Mouse (Mus musculus) testis, adult 2 months (tissue): ENCODE data around the gene Kel. TPM values are rescaled to one million over a fixed set of nuclear protein-coding genes. Genes with fewer than 3 reads are reported as not detected.

Experiments
- H3K27ac ChIP-seq: fragments of 200-500 bp; 2 replicates; pipeline ENCODE4 v1.5.1; 2012; ENCODE audit warnings: low read depth, low read length; ENCODE audit not compliant: control insufficient read depth, insufficient read depth
- H3K27me3 ChIP-seq: fragments of 200-500 bp; 2 replicates; pipeline ENCODE4 v1.6.1; 2012; ENCODE audit warnings: mild to moderate bottlenecking, low read length, moderate library complexity; ENCODE audit not compliant: control insufficient read depth, insufficient read depth
- H3K36me3 ChIP-seq: fragments of 200-500 bp; 2 replicates; pipeline ENCODE4 v1.6.1; 2012; ENCODE audit warnings: mild to moderate bottlenecking, low read length; ENCODE audit not compliant: control insufficient read depth, insufficient read depth
- H3K4me1 ChIP-seq: fragments of 200-500 bp; 2 replicates; pipeline ENCODE4 v1.6.1; 2012; ENCODE audit warnings: low read length; ENCODE audit not compliant: control insufficient read depth, insufficient read depth
- H3K4me3 ChIP-seq: fragments of 200-500 bp; 2 replicates; pipeline ENCODE4 v1.5.1; 2012; ENCODE audit warnings: low read depth, mild to moderate bottlenecking, low read length, moderate library complexity, mixed read lengths; ENCODE audit not compliant: control insufficient read depth
- CTCF ChIP-seq: fragments of 200-500 bp; IDR thresholded peaks from 2 replicates; pipeline ENCODE4 v1.5.1; 2012; ENCODE audit warnings: low read depth, mild to moderate bottlenecking, inconsistent platforms, low read length, moderate library complexity; ENCODE audit not compliant: control insufficient read depth, insufficient read depth, insufficient replicate concordance
- POLR2A ChIP-seq: fragments of 200-500 bp; IDR thresholded peaks from 2 replicates; pipeline ENCODE4 v1.6.1; 2012; ENCODE audit warnings: low read depth, mild to moderate bottlenecking, inconsistent platforms, low read length, moderate library complexity; ENCODE audit not compliant: control insufficient read depth
- polyA plus RNA-seq: library from polyadenylated mRNA; depleted of rRNA; stranded (reverse); fragments of >200 nt; gene quantifications from 2 replicates; pipeline ENCODE4 v1.2.3, GENCODE M21; 2012; rRNA removed

The Kel gene
- polyA plus RNA-seq: 1.2 and 3.4 TPM in 2 replicates

- no peaks in the 10 kb centered on the region for H3K36me3 ChIP-seq
- H3K27me3 ChIP-seq: no peaks in the 10 kb centered on the region
- no peak for TF ChIP-seq CTCF
- TF ChIP-seq POLR2A: no peak
- H3K4me1 ChIP-seq: no peaks in the 10 kb centered on the region
- no peak within 1 kb of the TSS for H3K4me3 ChIP-seq
- no peak within 1 kb of the TSS for H3K27ac ChIP-seq
These were observed at the start of gene Kel for GRCm38 (mm10) chr6:41704123-41704522. TSS of gene Kel (minus strand) at chr6:41704339.

- Histone ChIP-seq H3K27me3 (no peaks in the 10 kb centered on the region), H3K36me3 (no peaks in the 10 kb centered on the region), H3K27ac (no peak overlapping the region), H3K4me1 (no peaks in the 10 kb centered on the region), H3K4me3 (no peak overlapping the region)
- TF ChIP-seq CTCF (no peak), POLR2A (no peak)
These were observed 40.7 kb upstream of the Kel start for GRCm38 (mm10) chr6:41744664-41745392.

GRCm38 (mm10) chr6:41741101-41741500 lies 37.0 kb upstream of the Kel start:
- Histone ChIP-seq H3K27me3 (no peaks in the 10 kb centered on the region), H3K36me3 (no peaks in the 10 kb centered on the region), H3K4me1 (no peaks in the 10 kb centered on the region), H3K4me3 (no peak overlapping the region), H3K27ac (no peak overlapping the region)
- no peak for TF ChIP-seq CTCF

- H3K36me3 ChIP-seq: no peaks in the 10 kb centered on the region
- no peak overlapping the region for H3K27ac ChIP-seq
- H3K4me3 ChIP-seq: no peak overlapping the region
- H3K27me3 ChIP-seq: no peaks in the 10 kb centered on the region
- TF ChIP-seq POLR2A (no peak), CTCF (no peak)
- no peaks in the 10 kb centered on the region for H3K4me1 ChIP-seq
These were observed 30.8 kb upstream of the Kel start for GRCm38 (mm10) chr6:41734719-41735470.

GRCm38 (mm10) chr6:41727989-41728609 lies 24.0 kb upstream of the Kel start:
- Histone ChIP-seq H3K4me1 (no peaks in the 10 kb centered on the region), H3K27ac (no peak overlapping the region), H3K36me3 (no peaks in the 10 kb centered on the region), H3K4me3 (no peak overlapping the region), H3K27me3 (no peaks in the 10 kb centered on the region)
- TF ChIP-seq POLR2A (no peak), CTCF (no peak)

GRCm38 (mm10) chr6:41721430-41721829 lies 17.3 kb upstream of the Kel start:
- Histone ChIP-seq H3K27me3 (no peaks in the 10 kb centered on the region), H3K36me3 (no peaks in the 10 kb centered on the region), H3K4me3 (no peak overlapping the region), H3K27ac (no peak overlapping the region), H3K4me1 (no peaks in the 10 kb centered on the region)
- TF ChIP-seq CTCF: no peak
- TF ChIP-seq POLR2A: no peak

GRCm38 (mm10) chr6:41710281-41710680 lies 6.1 kb upstream of the Kel start:
- H3K27me3 ChIP-seq: no peaks in the 10 kb centered on the region
- H3K4me1 ChIP-seq: no peaks in the 10 kb centered on the region
- H3K36me3 ChIP-seq: no peaks in the 10 kb centered on the region
- H3K27ac ChIP-seq: no peak overlapping the region
- TF ChIP-seq POLR2A (no peak), CTCF (no peak)
- H3K4me3 ChIP-seq: no peak overlapping the region
